Mouse (Mus musculus): Measurements from ENCODE around the gene Metap1d. TPM values are rescaled to one million over a fixed set of nuclear protein-coding genes. Genes with fewer than 3 reads are reported as not detected.

Gene Metap1d
- polyA plus RNA-seq, 1 experiment from 2014 or later, result 32.7 TPM

GRCm38 (mm10) chr2:71477787-71478186, 24.7 kb downstream of the Metap1d start:
- Histone ChIP-seq H3K9ac (no peak overlapping the region), H3K27me3 (no peaks in the 10 kb centered on the region), H3K4me1 (replicated peaks) (peaks cover 18% of the 10 kb centered on the region), H3K4me3 (no peak overlapping the region), H3K4me2 (no peak overlapping the region), H3K9me3 (no peaks in the 10 kb centered on the region; the same call in 1 of the 2 replicates), H3K36me3 (no peaks in the 10 kb centered on the region), H3K27ac (replicated peaks) (no peak overlapping the region)
- no peak for ATAC-seq (ENCODE audit: low read depth)

DNA sequence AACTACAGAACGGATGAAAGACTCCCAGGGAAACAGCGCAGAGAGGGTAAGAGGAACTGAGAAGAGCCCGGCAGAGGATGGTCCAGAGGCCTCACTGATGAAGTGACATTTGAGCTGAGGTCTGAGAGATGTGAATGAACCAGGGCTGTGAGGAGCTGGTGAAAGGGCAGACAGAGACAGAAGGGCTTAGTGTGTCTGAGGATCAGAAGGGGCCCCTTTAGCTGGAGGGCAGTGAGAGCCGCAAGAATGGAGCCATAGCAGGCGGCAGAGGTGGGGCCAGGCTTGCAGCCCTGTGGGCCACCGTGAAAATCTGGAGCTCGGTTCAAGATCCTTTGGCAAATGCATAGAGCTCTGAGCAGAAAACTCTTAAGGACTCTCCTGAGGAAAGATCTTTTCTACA, 26.8 kb downstream of the Metap1d start:
- Histone ChIP-seq H3K4me1 (replicated peaks) (peaks cover 17% of the 10 kb centered on the region), H3K36me3 (no peaks in the 10 kb centered on the region), H3K27ac (replicated peaks) (no peak overlapping the region), H3K27me3 (no peaks in the 10 kb centered on the region), H3K9me3 (no peaks in the 10 kb centered on the region; the same call in 1 of the 2 replicates), H3K4me2 (no peak overlapping the region), H3K9ac (0 out of 2 replicates have a peak overlapping the region, but pooled peaks have one; percentile 26), H3K4me3 (no peak overlapping the region)
- no peak for ATAC-seq (ENCODE audit: low read depth)
- WGBS, result 8% methylated on average over 7 of the region's 7 CpGs

DNA sequence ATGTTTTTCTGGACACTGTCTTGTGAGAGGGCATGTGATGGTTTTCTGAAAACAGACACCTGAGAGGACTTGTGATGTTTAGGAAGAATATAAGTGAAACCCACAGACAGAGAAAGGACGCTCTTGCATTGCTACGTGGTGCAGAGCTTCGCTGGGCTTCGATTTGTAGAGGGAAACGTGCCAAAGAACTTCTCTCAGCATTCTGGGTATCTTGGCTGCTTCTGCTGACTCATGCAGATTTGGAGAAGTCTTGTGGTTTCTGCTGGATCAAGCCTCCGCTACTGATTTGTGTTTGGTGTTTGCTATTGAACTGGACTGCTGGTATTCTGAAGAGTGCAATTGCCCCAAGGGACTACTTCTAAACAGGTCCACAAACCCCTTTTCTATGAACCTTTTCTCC, 28.7 kb downstream of the Metap1d start:
- Histone ChIP-seq H3K9me3 (no peaks in the 10 kb centered on the region; the same call in 1 of the 2 replicates), H3K27me3 (no peaks in the 10 kb centered on the region), H3K27ac (replicated peaks) (no peak overlapping the region), H3K9ac (no peak overlapping the region), H3K36me3 (no peaks in the 10 kb centered on the region), H3K4me1 (replicated peaks) (peaks cover 14% of the 10 kb centered on the region), H3K4me2 (no peak overlapping the region), H3K4me3 (no peak overlapping the region)
- no peak for ATAC-seq (ENCODE audit: low read depth)
- 81% methylated on average over 6 of the region's 6 CpGs for WGBS

GRCm38 (mm10) chr2:71483046-71483716, 30.1 kb downstream of the Metap1d start:
- WGBS, result 63% methylated on average over 10 of the region's 10 CpGs
- peaks cover 14% of the 10 kb centered on the region for H3K4me1 ChIP-seq (replicated peaks)
- no peak for ATAC-seq (ENCODE audit: low read depth)

GRCm38 (mm10) chr2:71483717-71484066, 30.6 kb downstream of the Metap1d start:
- no peak overlapping the region for H3K4me2 ChIP-seq
- ATAC-seq (ENCODE audit: low read depth), result no peak
- no peak overlapping the region for H3K4me3 ChIP-seq
- WGBS, result 17% methylated on average over 5 of the region's 5 CpGs
- no peak overlapping the region for H3K9ac ChIP-seq
- H3K9me3 ChIP-seq, result no peaks in the 10 kb centered on the region
- no peaks in the 10 kb centered on the region for H3K36me3 ChIP-seq
- no peak overlapping the region for H3K27ac ChIP-seq (replicated peaks)
- H3K4me1 ChIP-seq (replicated peaks), result peaks cover 14% of the 10 kb centered on the region
- no peaks in the 10 kb centered on the region for H3K27me3 ChIP-seq

More at GRCm38 (mm10) chr2:71483046-71483716, 30.1 kb downstream of the Metap1d start:
- H3K4me3 ChIP-seq, result no peak overlapping the region
- no peaks in the 10 kb centered on the region for H3K36me3 ChIP-seq
- H3K9me3 ChIP-seq, result no peaks in the 10 kb centered on the region
- no peak overlapping the region for H3K4me2 ChIP-seq
- no peaks in the 10 kb centered on the region for H3K27me3 ChIP-seq
- no peak overlapping the region for H3K27ac ChIP-seq (replicated peaks)
- H3K9ac ChIP-seq, result no peak overlapping the region

GRCm38 (mm10) chr2:71491295-71491694, 38.2 kb downstream of the Metap1d start:
- Histone ChIP-seq H3K27me3 (no peaks in the 10 kb centered on the region), H3K4me2 (no peak overlapping the region), H3K36me3 (no peaks in the 10 kb centered on the region), H3K4me3 (no peak overlapping the region), H3K9me3 (no peaks in the 10 kb centered on the region), H3K27ac (replicated peaks) (no peak overlapping the region), H3K9ac (no peak overlapping the region), H3K4me1 (replicated peaks) (no peaks in the 10 kb centered on the region; the same call in 1 of the 2 replicates)
- ATAC-seq (ENCODE audit: low read depth), result no peak

- H3K4me3 ChIP-seq, result no peak overlapping the region
- no peaks in the 10 kb centered on the region for H3K36me3 ChIP-seq
- no peak overlapping the region for H3K9ac ChIP-seq
- H3K4me2 ChIP-seq, result no peak overlapping the region
- H3K27me3 ChIP-seq, result no peaks in the 10 kb centered on the region
- ATAC-seq (ENCODE audit: low read depth), result no peak
- WGBS, result 67% methylated on average over 12 of the region's 12 CpGs
- no peaks in the 10 kb centered on the region; the same call in 1 of the 2 replicates for H3K4me1 ChIP-seq (replicated peaks)
- no peaks in the 10 kb centered on the region for H3K9me3 ChIP-seq
- no peak overlapping the region for H3K27ac ChIP-seq (replicated peaks)
These were observed 40.1 kb downstream of the Metap1d start for GRCm38 (mm10) chr2:71493161-71493683.

DNA sequence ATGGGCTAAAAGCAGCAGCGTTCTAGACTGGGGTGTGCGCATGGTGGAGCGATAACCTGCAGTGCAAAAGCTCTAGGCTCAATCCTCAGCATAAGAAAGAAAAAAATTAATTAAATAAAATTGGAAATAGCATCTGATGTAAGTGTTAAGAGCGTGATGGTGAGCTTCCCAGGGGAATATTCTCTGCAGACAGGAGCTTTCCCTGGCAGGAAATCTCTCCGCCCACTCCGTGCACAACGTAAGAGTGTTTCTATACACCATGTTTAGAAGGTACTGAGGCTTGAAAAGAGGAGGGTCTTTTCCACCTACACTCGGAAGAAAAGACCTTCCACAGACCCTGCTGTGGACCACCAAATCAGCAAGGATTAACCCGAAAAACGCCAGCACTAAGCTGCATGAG, 41.4 kb downstream of the Metap1d start:
- Histone ChIP-seq H3K27me3 (no peaks in the 10 kb centered on the region), H3K36me3 (no peaks in the 10 kb centered on the region), H3K9me3 (no peaks in the 10 kb centered on the region), H3K4me1 (replicated peaks) (peaks cover 4% of the 10 kb centered on the region; the same call in 1 of the 2 replicates), H3K4me2 (no peak overlapping the region), H3K4me3 (no peak overlapping the region), H3K9ac (no peak overlapping the region), H3K27ac (replicated peaks) (no peak overlapping the region)
- ATAC-seq (ENCODE audit: low read depth), result no peak
- 62% methylated on average over 10 of the region's 10 CpGs for WGBS

DNA sequence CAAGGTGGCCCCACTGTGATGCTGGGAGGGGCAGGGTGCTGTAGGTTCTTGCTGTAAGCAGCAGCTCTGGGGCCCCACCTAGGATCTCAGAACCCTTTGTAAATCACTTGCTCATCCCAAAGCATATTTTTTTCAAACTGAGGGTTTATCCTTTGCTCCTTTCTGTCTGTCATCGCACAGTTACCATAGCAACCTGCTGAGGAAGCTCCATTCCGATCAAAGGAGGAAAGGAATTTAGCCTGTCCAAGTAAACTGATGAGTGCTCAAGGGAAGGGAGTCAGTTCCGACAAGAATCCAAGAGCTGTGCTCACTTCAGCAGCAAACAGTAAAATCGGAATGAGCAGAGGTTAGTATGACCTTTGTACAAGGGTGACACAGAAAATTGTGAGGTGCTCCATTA, 41.9 kb downstream of the Metap1d start:
- no peak overlapping the region for H3K4me2 ChIP-seq
- no peak for ATAC-seq (ENCODE audit: low read depth)
- no peak overlapping the region for H3K27ac ChIP-seq (replicated peaks)

DNA sequence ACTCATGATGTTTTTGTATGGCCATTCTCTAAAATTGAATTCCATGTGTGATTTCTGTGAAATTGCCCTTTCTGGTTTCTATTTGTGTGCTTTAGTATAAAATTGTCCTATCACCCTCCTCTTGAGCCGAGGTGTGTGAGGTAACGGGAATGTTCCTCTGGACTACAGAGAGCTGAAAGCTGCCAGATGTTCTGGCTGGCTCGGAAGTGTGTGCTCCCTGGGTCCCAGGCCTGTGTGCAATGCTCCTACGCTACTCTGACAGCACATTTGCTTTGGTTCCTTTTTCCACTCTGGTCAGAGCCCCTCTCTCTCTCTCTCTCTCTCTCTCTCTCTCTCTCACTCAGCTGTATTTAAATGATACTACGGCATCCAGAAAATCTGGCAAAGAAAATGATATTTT, 44.1 kb downstream of the Metap1d start:
- 54% methylated on average over 5 of the region's 5 CpGs for WGBS
- H3K27me3 ChIP-seq, result no peaks in the 10 kb centered on the region; the same call in 1 of the 2 replicates
- no peak overlapping the region for H3K4me2 ChIP-seq

More for the DNA sequence above, 41.9 kb downstream of the Metap1d start:
- peaks cover 9% of the 10 kb centered on the region; the same call in 1 of the 2 replicates for H3K4me1 ChIP-seq (replicated peaks)
- no peaks in the 10 kb centered on the region for H3K36me3 ChIP-seq
- no peak overlapping the region for H3K4me3 ChIP-seq
- H3K9ac ChIP-seq, result no peak overlapping the region
- H3K27me3 ChIP-seq, result no peaks in the 10 kb centered on the region; the same call in 1 of the 2 replicates
- WGBS, result 19% methylated on average over 4 of the region's 4 CpGs
- H3K9me3 ChIP-seq, result no peaks in the 10 kb centered on the region

DNA sequence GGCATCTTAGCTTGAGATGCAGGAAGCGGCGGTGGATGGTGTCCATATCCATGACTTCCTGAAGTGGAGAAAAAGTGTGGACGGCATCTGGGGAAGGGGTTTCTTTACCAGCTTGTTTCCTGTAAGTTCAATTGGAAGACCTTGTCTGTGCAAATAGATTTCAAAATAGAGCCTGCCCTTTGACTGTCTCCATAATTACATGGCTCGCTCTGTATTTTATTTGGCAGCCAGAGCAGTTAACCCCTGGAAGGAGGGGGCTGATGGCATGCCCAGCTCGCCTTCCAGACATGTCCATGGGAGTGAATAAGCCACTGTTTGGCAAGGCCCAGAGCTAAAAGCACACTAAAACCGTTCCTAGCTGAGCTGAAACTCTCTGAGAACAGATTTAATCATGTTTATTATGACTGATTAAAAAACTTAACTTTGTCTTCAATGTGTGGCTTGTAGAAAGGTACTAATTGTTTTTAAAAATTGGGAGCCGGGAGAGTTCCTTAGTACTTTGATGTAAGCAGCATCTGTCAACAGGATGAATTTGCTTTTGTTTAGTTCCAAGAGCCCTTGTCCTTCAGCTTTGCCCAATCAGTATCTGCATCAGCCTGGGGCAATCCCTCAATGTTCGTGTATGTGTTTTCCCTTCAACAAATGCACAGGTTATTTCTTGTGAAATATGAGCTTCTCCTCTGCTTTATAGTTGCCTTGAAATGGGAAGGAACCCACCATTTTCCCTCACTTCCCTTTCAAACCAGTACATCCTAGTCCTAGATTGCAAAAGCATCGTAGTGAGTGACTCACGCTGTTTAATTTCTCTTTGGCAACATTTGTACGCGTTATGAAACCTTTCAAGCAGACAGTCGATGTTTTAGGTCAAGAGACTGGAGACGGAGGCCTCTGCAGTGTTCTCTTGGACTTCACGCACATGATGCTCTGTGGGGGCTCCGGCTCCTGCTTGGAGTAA, 46.5 kb downstream of the Metap1d start:
- 66% methylated on average over 16 of the region's 16 CpGs for WGBS
- H3K36me3 ChIP-seq, result no peaks in the 10 kb centered on the region
- H3K4me2 ChIP-seq, result no peak overlapping the region
- H3K27me3 ChIP-seq, result no peaks in the 10 kb centered on the region; the same call in 1 of the 2 replicates
- no peak overlapping the region for H3K4me3 ChIP-seq
- H3K9me3 ChIP-seq, result no peaks in the 10 kb centered on the region
- no peak for ATAC-seq (ENCODE audit: low read depth)
- peaks cover 11% of the 10 kb centered on the region; the same call in 1 of the 2 replicates for H3K4me1 ChIP-seq (replicated peaks)
- H3K9ac ChIP-seq, result no peak overlapping the region
- H3K27ac ChIP-seq (replicated peaks), result no peak overlapping the region

More for the DNA sequence above, 44.1 kb downstream of the Metap1d start:
- H3K9ac ChIP-seq, result no peak overlapping the region
- no peaks in the 10 kb centered on the region for H3K9me3 ChIP-seq
- no peak overlapping the region for H3K27ac ChIP-seq (replicated peaks)
- peaks cover 11% of the 10 kb centered on the region; the same call in 1 of the 2 replicates for H3K4me1 ChIP-seq (replicated peaks)
- no peak overlapping the region for H3K4me3 ChIP-seq
- no peak for ATAC-seq (ENCODE audit: low read depth)
- H3K36me3 ChIP-seq, result no peaks in the 10 kb centered on the region

DNA sequence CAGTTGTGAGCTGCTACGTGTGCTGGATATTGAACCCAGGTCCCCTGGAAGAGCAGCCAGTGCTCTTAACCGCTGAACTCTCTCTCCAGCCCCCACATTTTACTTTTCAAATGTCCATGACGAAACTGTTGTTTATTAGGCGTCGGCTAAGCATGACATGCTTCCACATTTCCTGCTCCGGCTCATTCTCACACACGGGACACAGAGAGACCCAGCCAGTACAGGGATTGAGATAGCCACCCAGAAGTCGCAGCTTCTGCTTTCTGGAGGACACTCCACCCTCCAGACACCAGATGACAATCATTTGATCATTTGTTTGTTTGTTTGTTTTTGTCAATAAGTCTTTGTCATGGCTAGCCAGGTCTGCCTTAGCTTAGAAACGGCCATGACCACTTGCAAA, 51.8 kb downstream of the Metap1d start:
- Histone ChIP-seq H3K9ac (no peak overlapping the region), H3K36me3 (no peaks in the 10 kb centered on the region), H3K9me3 (no peaks in the 10 kb centered on the region), H3K4me3 (no peak overlapping the region), H3K4me2 (no peak overlapping the region), H3K27me3 (no peaks in the 10 kb centered on the region; the same call in 1 of the 2 replicates), H3K27ac (replicated peaks) (no peak overlapping the region), H3K4me1 (replicated peaks) (0 out of 2 replicates have a peak, but pooled peaks cover 3% of the 10 kb centered on the region)
- ATAC-seq (ENCODE audit: low read depth), result no peak
- WGBS, result 76% methylated on average over 9 of the region's 9 CpGs
